Comparison of ENCODE assay signal across 9 mouse cellular contexts in the genomic region with DNA sequence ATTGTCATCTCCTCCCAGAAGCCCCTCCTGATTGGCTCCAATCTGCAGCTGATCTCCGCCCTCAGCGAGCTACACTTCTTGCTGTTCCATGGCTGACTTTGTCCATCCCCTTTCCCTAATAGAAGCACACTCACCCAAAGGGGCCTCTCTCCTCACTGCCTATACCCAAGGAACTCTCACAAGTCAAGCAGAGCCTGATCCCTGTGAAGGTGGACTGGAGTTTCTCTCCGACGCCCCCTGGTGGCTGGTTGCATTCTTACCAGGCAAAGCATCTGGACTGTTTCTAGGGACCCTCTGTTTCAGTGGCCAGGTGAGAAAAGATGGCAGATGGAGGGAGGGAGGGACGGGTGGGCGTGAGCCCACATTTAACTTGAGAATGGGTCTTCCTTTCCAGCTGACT. TPM values are rescaled to one million over a fixed set of nuclear protein-coding genes. Genes with fewer than 3 reads are reported as not detected.
DNase-seq lines count a peak whose midpoint lies in the region; ATAC-seq and TF ChIP-seq lines count a peak whose summit lies in the region.
"Had no signal": no experiment of that assay in that cellular context is flagged by ENCODE, and none has a peak within 500 bp of the region (broad histone marks: within the 10 kb centered on the region; RNA-seq: fewer than 3 reads in every experiment).

No protein-coding gene starts in this region.

- no peak for TF ChIP-seq EP300 in liver, postnatal 0 days (IDR thresholded peaks at IDR 0.05; ENCODE audit: low read depth)

- H3K36me3 ChIP-seq in kidney, embryonic 16.5 days (ENCODE audit: insufficient read depth, low read length), result no peaks in the 10 kb centered on the region
- no peaks in the 10 kb centered on the region; the same call in 1 of the 2 replicates for H3K36me3 ChIP-seq in liver, postnatal 0 days (replicated peaks; ENCODE audit: insufficient read depth, low read length)
- 0 out of 2 replicates have a peak, but pooled peaks cover 3% of the 10 kb centered on the region for H3K36me3 ChIP-seq in neural tube, embryonic 15.5 days

- 0 out of 2 replicates have a peak, but pooled peaks have one; percentile 23 for ATAC-seq in kidney, embryonic 16.5 days (ENCODE audit: low FRiP score, low TSS enrichment)
- ATAC-seq in liver, postnatal 0 days, result 0 out of 2 replicates have a peak, but pooled peaks have one; percentile 36
- ATAC-seq in neural tube, embryonic 15.5 days (ENCODE audit: low FRiP score), result 0 out of 2 replicates have a peak, but pooled peaks have one; percentile 40

- H3K4me2 ChIP-seq in kidney, embryonic 16.5 days (replicated peaks; ENCODE audit: low read depth, low read length), result no peak overlapping the region
- no peak overlapping the region for H3K4me2 ChIP-seq in liver, postnatal 0 days (ENCODE audit: low read depth, low read length)
- no peak overlapping the region for H3K4me2 ChIP-seq in neural tube, embryonic 15.5 days

- no peaks in the 10 kb centered on the region for H3K4me1 ChIP-seq in kidney, embryonic 16.5 days (ENCODE audit: insufficient read depth, low read length)
- H3K4me1 ChIP-seq in liver, postnatal 0 days (ENCODE audit: insufficient read depth), result peaks cover 4% of the 10 kb centered on the region; the same call in 1 of the 2 replicates
- peaks cover 27% of the 10 kb centered on the region for H3K4me1 ChIP-seq in neural tube, embryonic 15.5 days

- 24% methylated on average over 6 of the region's 6 CpGs for WGBS in kidney, embryonic 16.5 days
- WGBS in liver, postnatal 0 days (ENCODE audit: insufficient replicate concordance), result 23% methylated on average over 6 of the region's 6 CpGs
- 31% methylated on average over 6 of the region's 6 CpGs for WGBS in neural tube, embryonic 15.5 days

- no peaks in the 10 kb centered on the region for H3K27me3 ChIP-seq in kidney, embryonic 16.5 days (ENCODE audit: insufficient read depth, low read length)
- H3K27me3 ChIP-seq in liver, postnatal 0 days (ENCODE audit: insufficient read depth, low read length), result no peaks in the 10 kb centered on the region
- no peaks in the 10 kb centered on the region for H3K27me3 ChIP-seq in neural tube, embryonic 15.5 days (replicated peaks)

- TF ChIP-seq CTCF in liver, postnatal 0 days (IDR thresholded peaks at IDR 0.05; ENCODE audit: low read depth), result peak; percentile 89

- H3K4me3 ChIP-seq in kidney, embryonic 16.5 days (ENCODE audit: low read length), result no peak overlapping the region
- H3K4me3 ChIP-seq in liver, postnatal 0 days (ENCODE audit: low read depth, low read length), result no peak overlapping the region
- H3K4me3 ChIP-seq in neural tube, embryonic 15.5 days (replicated peaks), result no peak overlapping the region
- H3K4me3 ChIP-seq: erythroblast, embryonic 14.5 days had no signal

- H3K9ac ChIP-seq in kidney, embryonic 16.5 days (replicated peaks; ENCODE audit: low read length), result no peak overlapping the region
- no peak overlapping the region for H3K9ac ChIP-seq in liver, postnatal 0 days (replicated peaks)
- no peak overlapping the region for H3K9ac ChIP-seq in neural tube, embryonic 15.5 days (replicated peaks)

- no peaks in the 10 kb centered on the region for H3K9me3 ChIP-seq in kidney, embryonic 16.5 days (ENCODE audit: low read length)
- no peaks in the 10 kb centered on the region for H3K9me3 ChIP-seq in liver, postnatal 0 days (ENCODE audit: low read length)
- H3K9me3 ChIP-seq in neural tube, embryonic 15.5 days (replicated peaks), result no peaks in the 10 kb centered on the region

- no peak overlapping the region for H3K27ac ChIP-seq in kidney, embryonic 16.5 days (ENCODE audit: low read length)
- no peak overlapping the region for H3K27ac ChIP-seq in liver, postnatal 0 days (ENCODE audit: low read depth)
- H3K27ac ChIP-seq in neural tube, embryonic 15.5 days (replicated peaks), result no peak overlapping the region

- DNase-seq in urinary bladder, adult 2 months (ENCODE audit: low spot score), result peak; percentile 40
- DNase-seq in urinary bladder, postnatal 10 days (ENCODE audit: low spot score), result no peak
- DNase-seq in cerebellum, postnatal 10 days, result peak; percentile 91 to 95
- peak; percentile 59 to 65 for DNase-seq in frontal cortex, postnatal 25 days (ENCODE audit: low spot score in 2 of 2)
- peak; percentile 85 for DNase-seq in liver, postnatal 0 days
- DNase-seq in thymus, postnatal 25 days, result peak; percentile 63

RNA-seq across cellular contexts. Expression of a gene that starts 14.9 kb away (rescaled TPM):
- polyA plus RNA-seq in urinary bladder, adult 2 months (2012; rRNA removed), result 9.2 and 10.3 TPM in 2 replicates
- 32.7 and 33.1 TPM in 2 replicates for polyA plus RNA-seq in kidney, embryonic 16.5 days (2015; fragmentation: Nextera tagmentation; extraction: Ambion mirVana)
- 10.2 and 10.5 TPM in 2 replicates for polyA plus RNA-seq in liver, postnatal 0 days (2015; fragmentation: Nextera tagmentation; extraction: Ambion mirVana)
- polyA plus RNA-seq in neural tube, embryonic 15.5 days (2015; fragmentation: Nextera tagmentation; extraction: Ambion mirVana), result 17.7 and 19.7 TPM in 2 replicates

RNA-seq across cellular contexts. Expression of a gene that starts 18.7 kb away (rescaled TPM):
- 15.6 and 20.0 TPM in 2 replicates for polyA plus RNA-seq in urinary bladder, adult 2 months (2012; rRNA removed)
- 16.3 and 18.8 TPM in 2 replicates for polyA plus RNA-seq in kidney, embryonic 16.5 days (2015; fragmentation: Nextera tagmentation; extraction: Ambion mirVana)
- 12.3 and 13.0 TPM in 2 replicates for polyA plus RNA-seq in liver, postnatal 0 days (2015; fragmentation: Nextera tagmentation; extraction: Ambion mirVana)
- 17.7 and 21.4 TPM in 2 replicates for polyA plus RNA-seq in neural tube, embryonic 15.5 days (2015; fragmentation: Nextera tagmentation; extraction: Ambion mirVana)
